Mouse (Mus musculus) olfactory bulb, adult 2 months (tissue): ENCODE measurements around the gene Tnfrsf13b.

Experiments used
- CTCF ChIP-seq: fragments of 200-500 bp; IDR thresholded peaks from 2 replicates; pipeline ENCODE4 v1.5.1; 2012; ENCODE audit warnings: low read depth, mild to moderate bottlenecking, low read length, moderate library complexity; ENCODE audit not compliant: insufficient read depth
- POLR2A ChIP-seq: fragments of 200-500 bp; IDR thresholded peaks from 2 replicates; pipeline ENCODE4 v1.6.1; 2012; ENCODE audit warnings: mild to moderate bottlenecking, low read depth, low read length, moderate library complexity; ENCODE audit not compliant: insufficient read depth

GRCm38 (mm10) chr11:61181624-61182023 lies 55.1 kb downstream of the Tnfrsf13b start:
- TF ChIP-seq CTCF (no peak), POLR2A (no peak)
